Mouse (Mus musculus): ENCODE results near the gene Taok3. TPM values are rescaled to one million over a fixed set of nuclear protein-coding genes. Genes with fewer than 3 reads are reported as not detected.

Taok3 gene
- polyA plus RNA-seq, 1 experiment: not detected

DNA sequence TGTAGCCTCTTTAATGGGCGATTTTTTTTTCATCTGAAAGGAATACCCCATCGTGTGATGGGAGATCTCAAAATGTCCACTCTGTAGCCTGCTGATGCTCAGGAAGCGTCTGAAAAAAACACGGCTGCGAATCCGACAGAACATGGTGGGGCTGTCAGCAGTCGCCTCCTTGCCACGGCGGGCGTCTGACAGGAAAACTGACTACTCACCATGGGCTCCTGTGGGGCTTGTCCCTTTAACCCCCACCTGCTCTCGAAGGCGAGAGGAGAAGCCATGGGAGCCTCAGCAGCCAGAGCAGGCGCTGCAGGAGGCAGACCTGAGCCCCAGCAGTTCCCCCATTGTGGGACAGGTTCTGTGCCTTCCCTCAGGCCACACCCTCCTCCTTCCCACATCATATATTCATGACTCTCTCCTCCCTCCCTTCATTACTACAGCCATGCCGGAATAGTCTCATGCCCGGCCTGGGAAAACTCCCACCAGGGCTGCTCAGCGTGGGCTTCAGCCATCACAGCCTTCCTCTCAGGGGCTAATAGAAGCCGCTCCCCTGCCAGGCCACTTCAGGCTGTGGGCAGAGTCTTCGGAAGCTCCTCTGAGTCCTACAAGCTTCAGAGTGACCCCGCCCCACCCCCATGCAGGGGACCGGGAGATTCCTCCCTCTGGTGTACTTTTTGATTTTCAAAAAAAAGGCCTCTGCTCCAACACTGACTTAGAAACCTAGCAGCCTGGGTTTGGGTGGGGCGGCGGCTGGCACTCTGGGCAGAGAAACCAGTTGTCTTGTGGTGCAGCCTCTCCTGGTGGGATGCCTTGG lies 122.9 kb downstream of the Taok3 start:
- WGBS: 19% methylated on average over 22 of the region's 22 CpGs
- peak overlapping the region; percentile 67 for H3K4me3 ChIP-seq (ENCODE audit: insufficient read depth, low read depth, low read length)
- peak overlapping the region; percentile 20; the same call in 1 of the 2 replicates for H3K27ac ChIP-seq (ENCODE audit: insufficient read depth, low read depth, low read length)
- peaks cover 30% of the 10 kb centered on the region for H3K4me1 ChIP-seq (ENCODE audit: control insufficient read depth, insufficient read depth, low read length)
- no peak for TF ChIP-seq POLR2A (IDR thresholded peaks at IDR 0.05; ENCODE audit: insufficient read depth, low read depth, low read length)
- no peak for TF ChIP-seq CTCF (IDR thresholded peaks at IDR 0.05; ENCODE audit: insufficient read depth, low read depth, low read length)

DNA sequence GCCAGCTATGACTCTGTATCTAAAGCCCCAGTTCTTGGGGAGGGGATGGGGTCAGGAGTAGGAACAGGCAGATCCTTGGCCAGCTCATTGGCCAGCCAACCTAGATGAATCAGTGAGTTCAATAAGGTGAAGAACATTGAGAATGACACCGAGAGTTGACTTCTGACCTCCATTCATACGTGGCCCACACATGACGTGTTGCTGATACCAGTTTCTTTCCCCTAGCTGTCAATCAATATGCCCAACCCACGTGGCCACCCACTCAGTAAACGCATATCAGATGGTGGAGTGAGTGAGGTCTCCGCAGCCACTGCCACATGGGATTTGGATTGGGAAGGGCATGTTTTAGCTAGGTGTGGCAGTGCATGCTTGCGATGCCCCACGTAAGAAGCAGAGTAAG lies 125.2 kb downstream of the Taok3 start:
- peaks cover 45% of the 10 kb centered on the region for H3K4me1 ChIP-seq (ENCODE audit: control insufficient read depth, insufficient read depth, low read length)
- TF ChIP-seq POLR2A (IDR thresholded peaks at IDR 0.05; ENCODE audit: insufficient read depth, low read depth, low read length) (no peak), CTCF (IDR thresholded peaks at IDR 0.05; ENCODE audit: insufficient read depth, low read depth, low read length) (no peak)
- WGBS: 89% methylated on average over 8 of the region's 8 CpGs
- no peak overlapping the region for H3K4me3 ChIP-seq (ENCODE audit: insufficient read depth, low read depth, low read length)
- no peak overlapping the region for H3K27ac ChIP-seq (ENCODE audit: insufficient read depth, low read depth, low read length)

DNA sequence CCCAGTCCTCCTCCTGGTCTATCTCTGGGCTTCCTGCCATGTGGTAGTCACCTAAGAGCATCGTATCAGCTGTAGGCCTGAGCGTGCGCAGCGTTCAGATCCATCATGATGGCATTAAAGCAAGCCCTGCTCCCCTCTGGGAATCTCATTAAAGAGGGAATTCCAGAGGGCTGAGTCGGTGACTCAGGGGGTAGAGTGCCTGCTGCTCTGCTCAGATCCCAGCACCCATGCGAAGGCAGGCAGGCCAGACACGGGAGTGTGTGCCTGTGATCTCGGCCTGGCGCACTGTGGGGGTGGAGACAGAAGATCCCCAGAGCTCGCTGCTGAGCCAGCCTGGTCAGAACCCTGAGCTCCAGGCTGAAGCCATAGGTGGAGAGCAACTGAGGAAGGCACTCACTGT lies 128.4 kb downstream of the Taok3 start:
- TF ChIP-seq CTCF (IDR thresholded peaks at IDR 0.05; ENCODE audit: insufficient read depth, low read depth, low read length) (no peak), POLR2A (IDR thresholded peaks at IDR 0.05; ENCODE audit: insufficient read depth, low read depth, low read length) (no peak)
- Histone ChIP-seq H3K4me3 (ENCODE audit: insufficient read depth, low read depth, low read length) (no peak overlapping the region), H3K4me1 (ENCODE audit: control insufficient read depth, insufficient read depth, low read length) (peaks cover 44% of the 10 kb centered on the region), H3K27ac (ENCODE audit: insufficient read depth, low read depth, low read length) (0 out of 2 replicates have a peak overlapping the region, but pooled peaks have one; percentile 27)
- 15% methylated on average over 10 of the region's 10 CpGs for WGBS

DNA sequence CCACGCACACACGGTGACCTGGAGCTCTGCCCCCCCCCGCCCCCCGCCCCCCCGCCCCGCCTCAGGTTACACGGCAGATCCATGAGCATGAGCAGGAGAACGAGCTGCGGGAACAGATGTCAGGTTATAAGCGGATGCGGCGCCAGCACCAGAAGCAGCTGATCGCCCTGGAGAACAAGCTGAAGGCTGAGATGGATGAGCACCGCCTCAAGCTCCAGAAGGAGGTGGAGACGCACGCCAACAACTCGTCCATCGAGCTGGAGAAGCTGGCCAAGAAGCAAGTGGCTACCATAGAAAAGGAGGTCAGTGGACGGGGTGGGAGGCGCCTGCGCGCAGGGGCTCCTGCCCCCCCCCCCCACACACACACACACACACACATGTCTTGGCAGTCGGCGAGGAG lies 130.9 kb downstream of the Taok3 start:
- Histone ChIP-seq H3K4me3 (ENCODE audit: insufficient read depth, low read depth, low read length) (no peak overlapping the region), H3K27ac (ENCODE audit: insufficient read depth, low read depth, low read length) (no peak overlapping the region), H3K4me1 (ENCODE audit: control insufficient read depth, insufficient read depth, low read length) (peaks cover 37% of the 10 kb centered on the region)
- 66% methylated on average over 24 of the region's 24 CpGs for WGBS
- TF ChIP-seq POLR2A (IDR thresholded peaks at IDR 0.05; ENCODE audit: insufficient read depth, low read depth, low read length): no peak
- no peak for TF ChIP-seq CTCF (IDR thresholded peaks at IDR 0.05; ENCODE audit: insufficient read depth, low read depth, low read length)

DNA sequence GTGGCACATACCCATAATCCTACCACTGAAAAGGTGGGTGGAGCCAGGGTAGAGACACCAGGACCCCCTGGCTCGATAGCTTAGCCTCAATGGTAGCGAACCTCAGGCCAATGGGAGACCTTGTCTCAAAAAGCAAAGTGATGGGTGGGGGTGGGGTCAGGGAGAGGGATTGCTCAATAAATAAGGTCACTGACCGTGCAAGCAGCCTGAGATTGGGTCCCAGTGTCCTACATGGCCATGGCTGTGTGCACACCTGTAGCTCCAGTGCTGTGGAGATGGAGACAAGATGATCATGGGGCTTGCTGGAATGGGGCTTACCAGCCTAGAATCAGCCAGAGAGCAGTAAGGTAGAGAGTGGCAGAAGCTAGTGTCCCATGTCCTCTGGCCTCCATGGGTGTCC lies 131.8 kb downstream of the Taok3 start:
- Histone ChIP-seq H3K27ac (ENCODE audit: insufficient read depth, low read depth, low read length) (no peak overlapping the region), H3K4me3 (ENCODE audit: insufficient read depth, low read depth, low read length) (no peak overlapping the region), H3K4me1 (ENCODE audit: control insufficient read depth, insufficient read depth, low read length) (peaks cover 32% of the 10 kb centered on the region)
- 98% methylated on average over 3 of the region's 3 CpGs for WGBS
- no peak for TF ChIP-seq CTCF (IDR thresholded peaks at IDR 0.05; ENCODE audit: insufficient read depth, low read depth, low read length)

DNA sequence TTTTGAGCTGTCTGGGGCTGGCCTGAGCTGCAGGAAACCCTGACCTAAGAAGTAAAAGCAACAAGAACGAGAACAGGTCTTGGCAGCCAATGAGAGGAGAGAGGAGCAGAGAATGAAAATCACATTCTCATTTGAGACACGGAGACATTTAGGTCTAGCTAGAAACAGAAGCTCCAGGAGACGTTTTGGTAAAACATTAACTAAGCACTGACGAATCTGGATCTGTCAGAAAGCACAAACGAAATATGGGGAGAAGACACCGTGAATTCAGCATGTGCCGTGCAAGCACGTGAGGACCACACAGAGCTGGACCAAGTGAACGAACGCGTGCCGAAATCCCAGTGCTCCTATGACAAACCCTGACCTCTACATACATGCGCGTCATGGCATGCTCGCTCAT lies 138.3 kb downstream of the Taok3 start:
- Histone ChIP-seq H3K27ac (ENCODE audit: insufficient read depth, low read depth, low read length) (no peak overlapping the region), H3K4me1 (ENCODE audit: control insufficient read depth, insufficient read depth, low read length) (no peaks in the 10 kb centered on the region), H3K4me3 (ENCODE audit: insufficient read depth, low read depth, low read length) (no peak overlapping the region)
- TF ChIP-seq CTCF (IDR thresholded peaks at IDR 0.05; ENCODE audit: insufficient read depth, low read depth, low read length) (no peak), POLR2A (IDR thresholded peaks at IDR 0.05; ENCODE audit: insufficient read depth, low read depth, low read length) (no peak)
- WGBS: 92% methylated on average over 15 of the region's 15 CpGs

DNA sequence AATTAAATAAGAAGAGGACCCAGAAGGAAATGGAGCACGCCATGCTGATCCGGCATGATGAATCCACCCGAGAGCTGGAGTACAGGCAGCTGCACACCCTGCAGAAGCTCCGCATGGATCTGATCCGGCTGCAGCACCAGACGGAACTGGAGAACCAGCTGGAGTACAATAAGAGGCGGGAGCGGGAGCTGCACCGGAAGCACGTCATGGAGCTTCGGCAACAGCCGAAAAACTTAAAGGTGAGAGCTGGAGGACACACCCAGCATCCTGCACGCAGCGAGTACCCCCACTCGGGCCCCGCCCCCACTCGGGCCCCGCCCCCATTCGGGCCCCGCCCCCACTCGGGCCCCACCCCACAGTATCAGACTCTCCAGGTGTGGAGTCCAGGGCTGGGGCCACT lies 143.6 kb downstream of the Taok3 start:
- H3K27ac ChIP-seq (ENCODE audit: insufficient read depth, low read depth, low read length): no peak overlapping the region
- 88% methylated on average over 20 of the region's 21 CpGs for WGBS
- no peaks in the 10 kb centered on the region for H3K4me1 ChIP-seq (ENCODE audit: control insufficient read depth, insufficient read depth, low read length)
- no peak for TF ChIP-seq CTCF (IDR thresholded peaks at IDR 0.05; ENCODE audit: insufficient read depth, low read depth, low read length)
- no peak for TF ChIP-seq POLR2A (IDR thresholded peaks at IDR 0.05; ENCODE audit: insufficient read depth, low read depth, low read length)
- H3K4me3 ChIP-seq (ENCODE audit: insufficient read depth, low read depth, low read length): no peak overlapping the region

DNA sequence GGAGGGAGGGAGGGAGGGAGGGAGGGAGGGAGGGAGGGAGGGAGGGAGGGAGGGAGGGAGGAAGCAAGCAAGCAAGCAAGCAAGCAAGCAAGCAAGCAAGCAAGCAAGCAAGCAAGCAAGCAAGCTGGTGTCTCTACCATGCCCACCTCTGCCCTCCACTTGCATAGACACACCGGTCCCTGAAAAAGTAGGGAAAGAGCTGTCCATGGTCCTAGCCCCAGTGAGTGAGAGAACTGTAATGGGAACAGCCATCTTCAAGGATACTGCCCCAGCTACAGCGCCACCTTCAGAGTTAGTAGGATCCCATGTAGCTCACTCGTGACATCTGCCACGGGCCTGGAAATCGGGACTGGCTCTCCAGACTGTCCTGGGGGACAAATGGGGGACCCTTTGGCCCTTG lies 144.8 kb downstream of the Taok3 start:
- WGBS: 58% methylated on average over 5 of the region's 5 CpGs
- TF ChIP-seq CTCF (IDR thresholded peaks at IDR 0.05; ENCODE audit: insufficient read depth, low read depth, low read length): no peak
- TF ChIP-seq POLR2A (IDR thresholded peaks at IDR 0.05; ENCODE audit: insufficient read depth, low read depth, low read length): no peak
- Histone ChIP-seq H3K4me1 (ENCODE audit: control insufficient read depth, insufficient read depth, low read length) (peaks cover 5% of the 10 kb centered on the region; the same call in 1 of the 2 replicates), H3K27ac (ENCODE audit: insufficient read depth, low read depth, low read length) (no peak overlapping the region), H3K4me3 (ENCODE audit: insufficient read depth, low read depth, low read length) (no peak overlapping the region)

DNA sequence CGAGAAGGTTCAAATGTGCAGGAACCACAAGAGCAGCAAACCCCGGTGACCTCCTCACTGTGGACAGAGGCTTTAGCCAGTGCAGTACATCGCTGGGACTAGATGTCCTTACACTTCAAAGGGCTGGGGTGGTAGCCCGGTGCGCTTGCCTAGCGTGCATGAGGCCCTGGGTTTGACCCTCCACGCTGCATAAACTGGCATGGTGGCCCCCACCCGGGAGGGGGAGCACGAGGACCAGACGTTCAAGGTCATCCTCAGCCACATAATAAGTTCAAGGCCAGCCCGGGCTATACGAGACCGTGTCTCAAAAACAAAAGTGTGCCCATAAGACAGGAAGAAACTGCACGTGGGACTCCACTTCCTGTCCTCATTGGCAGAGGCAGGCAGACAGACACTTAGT lies 148.0 kb downstream of the Taok3 start:
- H3K27ac ChIP-seq (ENCODE audit: insufficient read depth, low read depth, low read length): no peak overlapping the region
- 81% methylated on average over 14 of the region's 14 CpGs for WGBS
- TF ChIP-seq POLR2A (IDR thresholded peaks at IDR 0.05; ENCODE audit: insufficient read depth, low read depth, low read length) (no peak), CTCF (IDR thresholded peaks at IDR 0.05; ENCODE audit: insufficient read depth, low read depth, low read length) (no peak)
- H3K4me3 ChIP-seq (ENCODE audit: insufficient read depth, low read depth, low read length): no peak overlapping the region
- peaks cover 11% of the 10 kb centered on the region; the same call in 1 of the 2 replicates for H3K4me1 ChIP-seq (ENCODE audit: control insufficient read depth, insufficient read depth, low read length)

Data from olfactory bulb, adult 2 months (tissue).